Mouse (Mus musculus): ENCODE results near the gene Kank1. TPM values are rescaled to one million over a fixed set of nuclear protein-coding genes. Genes with fewer than 3 reads are reported as not detected.

The Kank1 gene
- polyA plus RNA-seq, 1 experiment from 2014 or later = 16.6 TPM

GRCm38 (mm10) chr19:25268532-25268931, 31.8 kb downstream of the Kank1 start:
- Histone ChIP-seq H3K4me1 (ENCODE audit: control insufficient read depth, insufficient read depth, low read length) (peaks cover 6% of the 10 kb centered on the region; the same call in 1 of the 2 replicates), H3K36me3 (ENCODE audit: control insufficient read depth, insufficient read depth, low read length) (no peaks in the 10 kb centered on the region), H3K4me3 (ENCODE audit: low read depth, low read length) (no peak overlapping the region), H3K27me3 (replicated peaks; ENCODE audit: control insufficient read depth, insufficient read depth, low read length) (no peaks in the 10 kb centered on the region), H3K9me3 (ENCODE audit: control insufficient read depth, low read length) (no peaks in the 10 kb centered on the region), H3K27ac (replicated peaks; ENCODE audit: low read depth, low read length) (no peak overlapping the region), H3K4me2 (ENCODE audit: low read depth, low read length) (no peak overlapping the region), H3K9ac (ENCODE audit: low read depth, low read length) (no peak overlapping the region)
- 75% methylated on average over 6 of the region's 6 CpGs for WGBS
- DNase-seq (ENCODE audit: low spot score) = no peak
- no peak for ATAC-seq (ENCODE audit: low read depth)

- DNase-seq (ENCODE audit: low spot score) (no peak), ATAC-seq (ENCODE audit: low read depth) (no peak)
- Histone ChIP-seq H3K27ac (replicated peaks; ENCODE audit: low read depth, low read length) (no peak overlapping the region), H3K27me3 (replicated peaks; ENCODE audit: control insufficient read depth, insufficient read depth, low read length) (no peaks in the 10 kb centered on the region), H3K9ac (ENCODE audit: low read depth, low read length) (no peak overlapping the region), H3K4me2 (ENCODE audit: low read depth, low read length) (no peak overlapping the region), H3K9me3 (ENCODE audit: control insufficient read depth, low read length) (no peaks in the 10 kb centered on the region), H3K36me3 (ENCODE audit: control insufficient read depth, insufficient read depth, low read length) (no peaks in the 10 kb centered on the region), H3K4me3 (ENCODE audit: low read depth, low read length) (no peak overlapping the region), H3K4me1 (ENCODE audit: control insufficient read depth, insufficient read depth, low read length) (peaks cover 3% of the 10 kb centered on the region; the same call in 1 of the 2 replicates)
- WGBS = 52% methylated on average over 9 of the region's 9 CpGs
These were observed 34.8 kb downstream of the Kank1 start for GRCm38 (mm10) chr19:25271591-25271990.

- H3K9me3 ChIP-seq (ENCODE audit: control insufficient read depth, low read length) = no peaks in the 10 kb centered on the region
- no peak overlapping the region for H3K27ac ChIP-seq (replicated peaks; ENCODE audit: low read depth, low read length)
- H3K9ac ChIP-seq (ENCODE audit: low read depth, low read length) = no peak overlapping the region
- no peaks in the 10 kb centered on the region for H3K36me3 ChIP-seq (ENCODE audit: control insufficient read depth, insufficient read depth, low read length)
- ATAC-seq (ENCODE audit: low read depth) (0 out of 2 replicates have a peak, but pooled peaks have one; percentile 37), DNase-seq (ENCODE audit: low spot score) (peak; percentile 66)
- no peak overlapping the region for H3K4me3 ChIP-seq (ENCODE audit: low read depth, low read length)
- H3K4me2 ChIP-seq (ENCODE audit: low read depth, low read length) = no peak overlapping the region
- no peaks in the 10 kb centered on the region for H3K27me3 ChIP-seq (replicated peaks; ENCODE audit: control insufficient read depth, insufficient read depth, low read length)
- H3K4me1 ChIP-seq (ENCODE audit: control insufficient read depth, insufficient read depth, low read length) = peaks cover 7% of the 10 kb centered on the region
These were observed 36.4 kb downstream of the Kank1 start for GRCm38 (mm10) chr19:25273179-25273578.

GRCm38 (mm10) chr19:25276600-25277395, 40.0 kb downstream of the Kank1 start:
- Histone ChIP-seq H3K27ac (replicated peaks; ENCODE audit: low read depth, low read length) (no peak overlapping the region), H3K27me3 (replicated peaks; ENCODE audit: control insufficient read depth, insufficient read depth, low read length) (no peaks in the 10 kb centered on the region), H3K9me3 (ENCODE audit: control insufficient read depth, low read length) (no peaks in the 10 kb centered on the region), H3K36me3 (ENCODE audit: control insufficient read depth, insufficient read depth, low read length) (no peaks in the 10 kb centered on the region), H3K9ac (ENCODE audit: low read depth, low read length) (no peak overlapping the region), H3K4me2 (ENCODE audit: low read depth, low read length) (no peak overlapping the region), H3K4me3 (ENCODE audit: low read depth, low read length) (no peak overlapping the region), H3K4me1 (ENCODE audit: control insufficient read depth, insufficient read depth, low read length) (peaks cover 7% of the 10 kb centered on the region)
- no peak for DNase-seq (ENCODE audit: low spot score)
- no peak for ATAC-seq (ENCODE audit: low read depth)
- whole genome bisulfite sequencing = 86% methylated on average over 15 of the region's 15 CpGs

GRCm38 (mm10) chr19:25277761-25278160, 41.0 kb downstream of the Kank1 start:
- 14% methylated on average over 5 of the region's 5 CpGs for WGBS

GRCm38 (mm10) chr19:25279603-25280002, 42.8 kb downstream of the Kank1 start:
- ATAC-seq (ENCODE audit: low read depth) (no peak), DNase-seq (ENCODE audit: low spot score) (no peak)
- Histone ChIP-seq H3K4me3 (ENCODE audit: low read depth, low read length) (no peak overlapping the region), H3K4me1 (ENCODE audit: control insufficient read depth, insufficient read depth, low read length) (peaks cover 7% of the 10 kb centered on the region), H3K27me3 (replicated peaks; ENCODE audit: control insufficient read depth, insufficient read depth, low read length) (no peaks in the 10 kb centered on the region), H3K36me3 (ENCODE audit: control insufficient read depth, insufficient read depth, low read length) (no peaks in the 10 kb centered on the region), H3K9me3 (ENCODE audit: control insufficient read depth, low read length) (no peaks in the 10 kb centered on the region), H3K27ac (replicated peaks; ENCODE audit: low read depth, low read length) (no peak overlapping the region), H3K4me2 (ENCODE audit: low read depth, low read length) (no peak overlapping the region), H3K9ac (ENCODE audit: low read depth, low read length) (no peak overlapping the region)
- WGBS = 82% methylated on average over 5 of the region's 5 CpGs

More at GRCm38 (mm10) chr19:25277761-25278160, 41.0 kb downstream of the Kank1 start:
- Histone ChIP-seq H3K4me1 (ENCODE audit: control insufficient read depth, insufficient read depth, low read length) (peaks cover 7% of the 10 kb centered on the region), H3K4me3 (ENCODE audit: low read depth, low read length) (no peak overlapping the region), H3K9ac (ENCODE audit: low read depth, low read length) (no peak overlapping the region), H3K36me3 (ENCODE audit: control insufficient read depth, insufficient read depth, low read length) (no peaks in the 10 kb centered on the region), H3K4me2 (ENCODE audit: low read depth, low read length) (no peak overlapping the region), H3K9me3 (ENCODE audit: control insufficient read depth, low read length) (no peaks in the 10 kb centered on the region), H3K27me3 (replicated peaks; ENCODE audit: control insufficient read depth, insufficient read depth, low read length) (no peaks in the 10 kb centered on the region), H3K27ac (replicated peaks; ENCODE audit: low read depth, low read length) (no peak overlapping the region)
- DNase-seq (ENCODE audit: low spot score) (peak; percentile 39), ATAC-seq (ENCODE audit: low read depth) (no peak)

- ATAC-seq (ENCODE audit: low read depth) = no peak
- Histone ChIP-seq H3K4me1 (ENCODE audit: control insufficient read depth, insufficient read depth, low read length) (no peaks in the 10 kb centered on the region), H3K27ac (replicated peaks; ENCODE audit: low read depth, low read length) (no peak overlapping the region), H3K4me2 (ENCODE audit: low read depth, low read length) (no peak overlapping the region), H3K4me3 (ENCODE audit: low read depth, low read length) (no peak overlapping the region), H3K27me3 (replicated peaks; ENCODE audit: control insufficient read depth, insufficient read depth, low read length) (no peaks in the 10 kb centered on the region), H3K9me3 (ENCODE audit: control insufficient read depth, low read length) (no peaks in the 10 kb centered on the region), H3K9ac (ENCODE audit: low read depth, low read length) (no peak overlapping the region), H3K36me3 (ENCODE audit: control insufficient read depth, insufficient read depth, low read length) (no peaks in the 10 kb centered on the region)
- 76% methylated on average over 2 of the region's 2 CpGs for WGBS
- DNase-seq (ENCODE audit: low spot score) = no peak
These were observed 46.9 kb downstream of the Kank1 start for GRCm38 (mm10) chr19:25283665-25284064.

- peak; percentile 71 for DNase-seq (ENCODE audit: low spot score)
- H3K27ac ChIP-seq (replicated peaks; ENCODE audit: low read depth, low read length) = no peak overlapping the region
- WGBS = 51% methylated on average over 5 of the region's 5 CpGs
These were observed 49.2 kb downstream of the Kank1 start for GRCm38 (mm10) chr19:25285756-25286538.

More at GRCm38 (mm10) chr19:25285756-25286538, 49.2 kb downstream of the Kank1 start:
- H3K4me2 ChIP-seq (ENCODE audit: low read depth, low read length) = no peak overlapping the region
- ATAC-seq (ENCODE audit: low read depth) = peak; percentile 55; the same call in 1 of the 2 replicates
- H3K9me3 ChIP-seq (ENCODE audit: control insufficient read depth, low read length) = no peaks in the 10 kb centered on the region
- H3K36me3 ChIP-seq (ENCODE audit: control insufficient read depth, insufficient read depth, low read length) = no peaks in the 10 kb centered on the region
- no peak overlapping the region for H3K9ac ChIP-seq (ENCODE audit: low read depth, low read length)
- H3K4me1 ChIP-seq (ENCODE audit: control insufficient read depth, insufficient read depth, low read length) = no peaks in the 10 kb centered on the region
- H3K4me3 ChIP-seq (ENCODE audit: low read depth, low read length) = no peak overlapping the region
- H3K27me3 ChIP-seq (replicated peaks; ENCODE audit: control insufficient read depth, insufficient read depth, low read length) = no peaks in the 10 kb centered on the region
